Mouse (Mus musculus) adrenal gland, postnatal 14 days (tissue): ENCODE results near the gene Add3. TPM values are rescaled to one million over a fixed set of nuclear protein-coding genes. Genes with fewer than 3 reads are reported as not detected.
A peak's percentile ranks its signal among the peaks of the same experiment; 100 is the strongest.

Source experiments
- DNase-seq: peaks from one replicate; pipeline ENCODE4 v3.0.0; 2021; ENCODE audit warnings: mixed read lengths
- total RNA-seq: library from RNA; stranded (reverse); gene quantifications from 2 replicates; pipeline ENCODE4 v1.2.3, GENCODE M21; 2021

Add3 gene
- total RNA-seq, 1 experiment from 2014 or later: 67.6 TPM

DNA sequence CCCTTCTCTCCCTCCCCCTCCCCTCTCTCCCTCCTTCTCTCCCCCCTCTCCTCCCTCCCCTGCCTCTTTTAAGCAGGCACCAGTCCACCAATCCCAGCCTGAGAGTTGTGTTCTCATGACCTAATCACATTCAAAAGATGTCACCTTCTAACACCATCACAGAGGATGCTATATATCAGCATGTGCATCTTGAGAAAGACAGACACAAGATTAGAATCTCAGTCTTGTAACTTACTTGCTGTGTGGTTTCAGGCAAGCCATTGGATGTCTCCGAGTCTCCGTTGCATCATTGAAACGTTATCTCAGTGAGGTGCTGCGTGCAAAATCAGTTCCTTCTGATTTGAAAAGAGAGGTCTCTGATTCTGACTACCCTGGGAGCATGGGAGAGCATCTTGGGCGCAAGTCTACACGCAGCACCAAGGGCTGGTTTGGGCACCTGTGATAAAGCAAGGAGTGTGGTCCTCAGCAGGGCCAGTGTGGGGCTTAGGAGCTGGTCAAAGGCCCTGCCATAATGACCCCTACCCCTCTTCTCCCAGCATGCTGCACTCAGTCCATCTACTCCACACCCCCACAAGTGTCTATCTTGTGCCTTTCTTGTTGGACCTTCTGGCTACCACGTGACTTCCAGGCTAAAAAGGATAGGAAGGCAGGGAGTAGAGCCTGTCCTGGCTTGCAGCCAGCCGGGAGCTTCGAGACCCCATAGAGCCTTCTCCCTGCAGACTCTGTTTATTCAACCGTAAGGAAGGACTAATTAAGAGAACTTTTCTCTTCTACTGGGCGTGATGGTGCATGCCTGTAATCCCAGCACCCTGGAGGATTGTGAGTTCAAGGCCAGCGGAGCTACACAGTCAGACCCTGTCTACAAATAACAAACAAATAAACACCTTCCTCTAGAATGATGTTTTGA is 124.8 kb downstream of the Add3 start:
- no peak for DNase-seq

DNA sequence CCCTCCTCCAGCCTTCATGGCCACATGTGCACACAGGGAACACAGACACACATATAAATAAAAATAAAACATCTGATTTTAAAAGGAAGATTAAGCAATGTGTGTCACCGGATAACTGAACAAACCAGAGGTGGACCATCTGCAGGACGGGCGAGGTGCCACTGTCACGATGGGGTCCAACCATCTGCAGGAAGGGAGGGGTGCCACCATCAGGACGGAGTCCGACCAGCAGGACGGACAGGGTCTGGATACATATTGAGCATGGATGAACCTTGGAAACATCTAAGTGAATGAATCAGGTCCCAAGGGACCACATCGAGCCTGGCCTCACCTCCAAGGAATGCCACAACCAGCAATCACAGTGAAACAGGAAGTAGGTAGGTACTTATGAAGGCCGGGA is 127.1 kb downstream of the Add3 start:
- no peak for DNase-seq

DNA sequence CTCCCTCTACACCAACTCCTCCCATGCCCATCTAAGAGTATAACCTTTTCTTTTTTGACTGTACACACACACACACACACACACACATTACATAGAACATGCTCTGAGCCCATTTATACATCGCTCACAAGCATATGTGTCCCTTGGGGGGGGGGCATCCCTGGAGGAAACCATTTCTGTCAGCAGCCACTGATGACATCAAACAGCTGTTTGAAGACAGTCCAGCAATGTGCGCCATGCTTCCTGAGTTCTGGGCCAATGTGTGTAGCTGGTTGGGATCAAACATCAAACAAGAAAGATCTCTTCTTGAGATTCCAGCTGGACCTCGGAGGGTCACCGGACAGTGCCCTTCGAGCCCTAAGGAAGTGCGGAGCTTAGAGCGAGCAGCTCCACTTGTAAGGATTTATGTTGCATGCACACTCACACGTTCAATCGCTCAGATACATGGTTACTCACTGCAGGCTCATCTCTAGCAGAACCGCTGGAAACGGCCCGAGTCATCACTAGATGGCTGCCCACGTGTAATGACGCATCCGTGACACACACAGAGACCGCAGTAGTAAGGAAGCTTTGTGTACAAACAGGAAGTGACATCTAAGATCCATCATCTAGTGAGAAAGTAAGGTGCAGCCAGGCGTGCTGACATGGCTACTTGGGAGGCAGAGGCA is 132.9 kb downstream of the Add3 start:
- DNase-seq: no peak

DNA sequence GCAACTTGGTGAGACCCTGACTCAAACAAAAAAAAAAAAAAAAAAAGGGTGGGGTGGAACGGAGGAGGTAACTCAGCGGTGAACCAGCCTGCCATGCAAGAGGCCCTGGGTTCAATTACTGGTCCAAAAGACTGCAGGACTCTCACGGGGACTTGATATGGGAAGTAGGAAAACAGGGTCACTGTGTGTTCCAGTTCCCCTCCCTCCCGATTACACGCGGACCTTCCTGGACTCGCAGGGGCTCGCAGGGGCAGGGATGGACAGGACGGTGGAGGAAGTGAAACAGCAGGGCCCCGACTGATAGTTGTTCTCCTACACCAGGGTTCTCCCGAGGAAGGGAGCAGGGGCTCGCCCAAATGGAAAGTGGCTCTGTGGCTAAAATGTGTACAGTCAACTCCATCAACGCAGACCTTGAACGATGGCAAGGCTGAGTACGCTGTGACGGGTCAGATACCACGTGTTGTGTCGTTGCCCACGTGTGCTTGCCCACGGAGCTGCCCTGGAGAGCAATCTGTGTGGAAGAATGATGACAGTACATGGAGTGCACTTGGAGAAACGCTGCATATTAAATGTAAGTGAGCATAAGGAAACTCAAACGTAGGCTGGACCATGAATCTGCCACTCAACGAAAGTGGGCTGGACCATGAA is 133.7 kb downstream of the Add3 start:
- no peak for DNase-seq

DNA sequence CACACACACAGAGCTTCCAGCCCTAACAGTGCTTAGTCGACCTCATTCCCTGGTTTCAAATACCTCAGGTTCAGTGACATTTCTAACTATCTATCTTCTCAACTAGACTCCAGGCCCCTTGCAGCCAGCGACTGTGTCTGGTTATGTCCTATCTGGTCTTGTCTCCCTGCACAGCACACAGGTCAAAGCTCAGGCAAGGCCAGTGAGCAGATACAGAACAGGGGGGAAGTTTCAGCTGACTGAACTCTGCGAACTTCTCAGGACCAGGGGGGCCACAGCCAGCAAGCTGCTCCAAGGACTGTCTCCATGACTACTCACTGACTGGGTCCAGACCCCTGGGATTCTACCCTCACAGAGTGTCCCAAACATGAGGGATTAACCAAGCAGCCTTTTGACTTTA is 135.0 kb downstream of the Add3 start:
- no peak for DNase-seq

DNA sequence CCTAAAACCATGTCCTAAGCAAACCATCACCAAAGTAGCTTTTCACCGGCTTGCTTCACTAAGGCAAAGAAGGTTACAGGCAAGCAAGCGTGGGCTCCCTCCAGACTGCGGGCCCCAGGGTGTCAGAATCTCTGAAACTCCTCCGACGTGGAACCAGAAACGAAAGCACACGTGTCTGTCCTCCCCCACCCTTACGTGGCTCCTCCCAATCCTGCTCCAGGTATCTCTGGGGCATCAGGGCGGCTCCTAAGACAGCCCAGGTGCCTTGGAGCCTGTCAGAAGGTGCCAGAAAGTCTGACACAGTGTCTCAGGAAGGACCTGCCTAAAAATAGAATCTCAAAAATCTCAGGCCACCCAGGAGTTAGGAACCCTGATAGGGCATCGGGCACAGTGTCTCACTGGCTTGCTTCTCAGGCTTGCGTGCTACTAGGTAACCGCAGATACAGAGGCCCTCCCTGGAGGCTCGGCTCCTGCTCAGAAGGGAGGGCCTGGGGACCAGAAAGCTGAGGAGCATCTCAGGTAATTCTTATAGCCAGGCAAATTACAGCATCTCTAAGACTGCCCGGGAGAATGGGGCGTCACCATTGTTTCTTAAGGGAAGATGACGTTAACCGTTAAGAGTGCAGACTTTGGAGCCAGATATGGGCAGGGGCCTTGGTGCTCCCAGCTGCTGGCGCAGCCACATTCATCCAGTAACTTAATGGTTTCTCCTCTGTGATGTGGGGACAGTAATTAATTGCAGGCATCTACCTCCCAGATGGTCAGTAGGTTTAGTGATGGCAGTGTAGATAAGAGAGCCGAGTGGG is 136.9 kb downstream of the Add3 start:
- DNase-seq: no peak

DNA sequence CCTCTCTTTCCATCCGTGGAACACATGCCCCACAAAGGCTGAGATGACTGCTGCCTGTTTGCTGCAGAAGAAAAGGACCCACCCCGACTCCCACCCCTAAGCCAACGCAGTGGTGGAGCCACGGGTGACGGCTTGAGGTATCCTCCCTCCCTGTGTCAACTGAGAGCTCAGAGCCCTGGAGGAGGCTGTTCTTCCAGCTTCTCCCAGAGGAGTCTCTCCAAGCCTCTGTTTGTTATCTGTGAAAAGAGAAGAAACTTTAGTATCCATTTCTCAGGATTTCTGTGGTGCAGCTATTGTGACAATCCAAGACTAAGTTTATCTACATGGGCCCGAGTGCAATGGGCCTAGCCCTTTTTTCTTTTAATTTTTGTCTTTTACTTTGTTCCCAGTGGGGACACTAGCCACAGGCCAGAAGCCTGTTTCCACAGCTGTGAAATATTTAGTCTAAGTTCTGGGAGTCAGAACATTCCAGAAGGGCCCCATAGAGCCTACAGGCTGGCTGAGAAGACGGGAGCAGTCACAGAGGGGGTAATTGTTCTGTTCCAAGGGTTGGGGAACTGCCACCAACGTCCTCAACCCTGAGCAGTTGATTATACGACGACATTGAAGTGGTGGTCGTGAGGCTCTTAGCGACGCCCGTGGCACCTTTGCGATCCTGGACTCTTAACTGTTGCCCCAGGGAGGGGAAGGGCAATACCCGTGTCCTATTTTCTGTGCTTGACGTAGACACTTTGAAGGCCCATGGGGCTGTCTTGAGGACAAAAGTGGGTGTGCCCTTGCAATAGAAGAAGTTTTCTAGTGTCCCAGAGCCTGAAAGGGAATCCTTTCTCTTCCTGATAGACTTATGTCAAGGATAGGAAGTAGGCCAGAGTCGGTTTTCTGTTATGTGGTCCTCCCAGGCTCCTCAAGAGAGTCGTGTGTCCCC is 138.5 kb downstream of the Add3 start:
- DNase-seq: no peak

DNA sequence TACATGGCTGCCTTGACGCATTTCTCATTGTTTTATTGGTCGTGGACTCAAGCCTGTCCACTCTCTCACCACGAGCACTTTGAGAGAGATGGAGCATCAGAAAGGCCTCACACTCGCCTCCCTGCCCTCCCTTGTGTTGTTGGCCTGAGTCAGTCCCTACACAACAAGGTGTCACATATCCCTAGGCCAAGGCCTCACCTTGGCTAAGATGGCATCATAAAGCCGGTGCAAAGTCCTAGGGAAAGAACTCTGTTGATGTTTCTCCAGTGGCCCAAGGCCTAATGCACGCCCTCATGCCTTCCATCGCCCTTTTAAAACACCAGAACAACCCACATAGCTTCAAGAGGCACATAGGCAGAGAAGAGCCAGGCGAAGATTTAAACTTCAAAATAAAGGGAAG is 140.0 kb downstream of the Add3 start:
- no peak for DNase-seq

DNA sequence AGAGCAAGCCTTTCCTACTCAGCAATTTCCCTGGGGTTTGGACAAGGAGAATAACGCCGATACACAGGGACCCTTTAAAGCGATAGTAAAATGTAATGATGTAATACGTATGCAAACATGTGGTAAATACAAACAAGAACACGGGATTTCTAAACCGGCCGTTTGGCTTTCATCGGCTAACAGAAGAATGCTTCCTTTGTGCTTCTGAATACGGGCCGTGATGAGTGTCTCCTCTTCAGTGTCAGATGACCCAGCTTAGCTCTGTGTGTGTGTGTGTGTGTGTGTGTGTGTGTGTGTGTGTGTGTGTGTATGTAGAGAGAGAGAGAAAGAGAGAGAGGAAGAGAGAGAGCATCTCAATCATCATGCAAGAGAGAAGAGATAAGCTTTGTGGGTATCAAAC is 142.3 kb downstream of the Add3 start:
- no peak for DNase-seq

DNA sequence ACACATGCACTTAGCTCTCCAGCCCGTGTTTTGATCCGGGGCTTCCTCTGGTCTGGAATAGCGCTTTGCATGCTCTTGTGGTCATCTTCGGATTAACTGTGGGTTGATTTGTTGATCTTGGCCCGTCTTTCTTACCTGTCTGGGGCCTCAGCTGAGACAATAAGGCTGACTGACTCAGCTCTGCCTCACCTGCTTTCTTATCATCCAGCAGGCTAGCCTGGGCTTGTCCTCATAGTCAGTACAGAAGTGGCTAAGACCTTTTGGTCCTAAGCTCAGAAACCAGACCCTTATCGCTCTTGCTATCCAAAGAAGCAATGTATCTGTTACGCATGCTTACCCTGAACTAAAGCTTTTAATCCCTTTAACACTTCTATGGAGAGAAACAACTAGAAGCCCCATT is 143.5 kb downstream of the Add3 start:
- no peak for DNase-seq

DNA sequence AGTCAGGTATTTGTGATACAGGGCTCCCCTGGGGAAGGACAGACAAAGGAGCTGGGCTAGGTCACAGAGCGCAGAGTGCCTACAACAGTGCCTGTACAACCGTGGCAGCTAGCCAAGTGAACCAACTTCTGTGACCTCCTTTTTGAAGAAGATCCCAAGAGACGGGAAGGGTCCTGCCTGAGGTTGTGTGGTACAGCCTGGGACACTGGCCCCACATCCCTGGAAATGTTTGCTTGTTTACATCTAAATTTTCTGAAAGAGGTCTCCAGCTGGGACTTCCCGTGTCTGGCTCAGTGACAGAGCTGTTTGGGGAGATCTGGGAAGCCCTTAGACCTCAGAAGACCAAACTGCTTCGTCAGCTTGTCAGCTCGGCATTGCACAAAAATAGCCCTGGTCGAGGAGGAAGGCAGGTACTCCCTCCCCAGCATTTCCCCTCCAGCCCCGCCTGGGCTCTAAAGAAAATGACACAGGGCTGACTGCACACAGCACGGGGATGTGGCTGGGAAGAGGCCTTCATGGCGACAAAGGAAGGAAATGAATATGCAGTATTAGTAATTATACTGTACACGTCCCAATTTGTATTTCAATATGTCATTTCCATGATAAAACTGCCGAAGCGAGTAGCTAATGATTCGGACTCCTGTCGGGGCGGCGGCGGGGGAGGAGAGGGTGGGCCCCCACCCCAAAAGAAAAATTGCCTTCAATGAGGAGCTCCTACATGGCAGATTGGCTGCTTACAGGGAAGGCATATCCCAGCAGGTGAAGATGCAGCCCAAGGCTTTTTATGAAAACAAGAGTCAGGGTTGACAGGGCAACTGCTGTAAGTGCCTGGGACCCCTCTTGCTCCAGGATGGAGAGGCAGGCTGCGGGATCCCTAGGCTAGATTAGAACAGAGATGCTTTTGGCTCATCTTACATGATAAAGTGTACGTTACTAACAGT is 144.3 kb downstream of the Add3 start:
- DNase-seq: peak; percentile 36

DNA sequence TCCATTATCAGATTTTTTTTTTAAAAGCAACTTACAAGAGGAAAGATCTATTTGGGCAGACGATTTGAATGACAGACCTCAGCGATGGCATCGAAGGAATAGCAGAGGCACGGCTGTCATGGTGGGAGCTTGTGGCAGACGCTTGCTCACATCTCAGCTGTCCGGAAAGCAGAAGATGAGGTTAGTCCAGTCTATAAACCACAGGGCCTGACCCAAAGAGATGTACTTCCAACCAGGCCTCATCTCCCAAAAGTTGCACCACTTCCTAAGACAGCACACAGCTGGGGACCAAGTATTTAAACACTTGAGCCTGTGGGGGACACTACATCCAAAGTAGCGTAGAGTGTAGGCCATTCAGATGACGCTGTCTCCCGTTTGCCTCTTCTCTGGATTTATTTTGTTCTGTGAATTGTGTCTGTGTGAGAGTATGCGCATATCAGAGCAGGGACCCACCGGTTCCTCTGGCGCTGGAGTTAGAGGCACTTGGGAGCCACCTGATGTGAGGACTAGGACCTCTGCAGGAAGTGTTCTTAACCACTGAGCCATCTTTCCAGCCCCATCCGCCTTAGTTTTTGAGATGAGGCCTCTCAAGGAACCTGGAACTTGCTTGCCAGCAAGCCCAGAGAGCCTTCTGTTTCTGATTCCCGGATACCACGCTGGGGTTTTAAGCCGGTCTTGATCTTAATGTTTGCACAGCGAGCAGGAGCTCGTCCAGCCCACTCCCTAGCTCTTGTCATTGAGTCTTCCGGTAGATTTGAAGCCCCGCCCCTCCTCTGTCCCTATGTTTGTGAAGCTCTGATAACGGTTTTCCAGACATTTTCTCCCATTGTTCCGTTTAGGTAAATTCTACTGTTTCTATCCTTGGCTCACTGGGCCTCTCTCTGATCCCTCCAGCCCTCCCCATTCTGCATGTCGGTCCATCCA is 156.3 kb downstream of the Add3 start:
- DNase-seq: no peak

Other genes with a start within 250 kb of the Add3 start
- gene Xpnpep1, start 100.2 kb upstream of the Add3 start, total RNA-seq: 104 and 108 TPM in 2 replicates
- 27.3 and 31.0 TPM in 2 replicates for gene Mxi1, start 170.1 kb downstream of the Add3 start, total RNA-seq
- not detected in 2 replicates for gene Gm10197, start 231.3 kb downstream of the Add3 start, total RNA-seq